Mouse (Mus musculus) central nervous system, embryonic 11.5 days (tissue): Measurements from ENCODE around the gene Dohh. TPM values are rescaled to one million over a fixed set of nuclear protein-coding genes. Genes with fewer than 3 reads are reported as not detected.

Experiments used
- polyA plus RNA-seq: library from polyadenylated mRNA; depleted of rRNA; stranded (reverse); fragments of >200 nt; gene quantifications from 2 replicates; pipeline ENCODE4 v1.2.3, GENCODE M21; 2012; rRNA removed

The Dohh gene
- polyA plus RNA-seq, result 56.2 and 57.9 TPM in 2 replicates

GRCm38 (mm10) chr10:81383802-81384604 lies at the start of gene Dohh, which contains the start of gene Gm48551:
Gene Dohh (plus strand): TSS chr10:81384428.
Gene Gm48551 (plus strand): TSS chr10:81384466.

DNA sequence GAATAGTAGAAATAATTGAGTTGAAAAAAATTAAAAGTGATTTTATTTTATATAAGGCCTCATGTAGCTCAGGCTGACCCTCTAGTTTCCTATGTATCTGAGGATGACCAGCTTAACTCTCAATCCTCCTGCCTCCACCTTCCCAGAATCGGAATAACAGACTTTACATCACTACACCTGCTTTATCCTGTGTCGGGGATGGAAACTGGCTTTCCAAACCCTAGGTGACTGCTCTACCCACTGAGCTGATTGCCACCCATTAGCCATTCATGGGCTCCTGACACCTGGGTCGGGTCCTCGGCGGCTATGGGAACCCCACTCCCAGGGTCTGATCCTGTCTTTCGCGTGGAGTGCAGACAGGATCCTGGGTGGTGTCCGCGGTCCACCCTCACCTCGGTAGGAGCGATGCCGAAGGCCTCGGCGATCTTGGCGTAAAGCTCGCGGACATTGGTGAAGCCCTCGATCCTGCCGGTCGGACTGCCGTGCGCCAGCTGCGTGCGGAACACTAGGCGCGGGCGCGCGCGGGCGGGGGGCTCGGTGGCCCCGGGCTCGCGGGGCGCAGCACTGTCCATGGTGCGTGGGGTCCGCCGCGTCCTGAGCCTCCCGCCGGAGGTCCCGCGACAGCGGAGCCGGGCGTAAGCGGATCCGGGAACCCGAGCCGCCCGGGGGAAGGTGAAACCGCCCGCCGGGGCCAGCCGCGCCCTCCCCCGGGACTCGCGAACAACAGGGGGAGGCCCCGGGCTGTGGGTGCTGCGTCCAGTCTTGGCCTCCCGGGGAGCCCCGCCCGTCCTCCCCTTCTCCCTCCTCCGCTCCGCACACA lies 41.3 kb upstream of the Dohh start, which contains the start of gene Gipc3:
Gipc3 (minus strand) TSS at position 581 of the 820 bp plus-strand sequence.

GRCm38 (mm10) chr10:81350351-81351063 lies 33.7 kb upstream of the Dohh start, which contains the start of gene Hmg20b:
Gene Hmg20b (minus strand): TSS chr10:81350480.

DNA sequence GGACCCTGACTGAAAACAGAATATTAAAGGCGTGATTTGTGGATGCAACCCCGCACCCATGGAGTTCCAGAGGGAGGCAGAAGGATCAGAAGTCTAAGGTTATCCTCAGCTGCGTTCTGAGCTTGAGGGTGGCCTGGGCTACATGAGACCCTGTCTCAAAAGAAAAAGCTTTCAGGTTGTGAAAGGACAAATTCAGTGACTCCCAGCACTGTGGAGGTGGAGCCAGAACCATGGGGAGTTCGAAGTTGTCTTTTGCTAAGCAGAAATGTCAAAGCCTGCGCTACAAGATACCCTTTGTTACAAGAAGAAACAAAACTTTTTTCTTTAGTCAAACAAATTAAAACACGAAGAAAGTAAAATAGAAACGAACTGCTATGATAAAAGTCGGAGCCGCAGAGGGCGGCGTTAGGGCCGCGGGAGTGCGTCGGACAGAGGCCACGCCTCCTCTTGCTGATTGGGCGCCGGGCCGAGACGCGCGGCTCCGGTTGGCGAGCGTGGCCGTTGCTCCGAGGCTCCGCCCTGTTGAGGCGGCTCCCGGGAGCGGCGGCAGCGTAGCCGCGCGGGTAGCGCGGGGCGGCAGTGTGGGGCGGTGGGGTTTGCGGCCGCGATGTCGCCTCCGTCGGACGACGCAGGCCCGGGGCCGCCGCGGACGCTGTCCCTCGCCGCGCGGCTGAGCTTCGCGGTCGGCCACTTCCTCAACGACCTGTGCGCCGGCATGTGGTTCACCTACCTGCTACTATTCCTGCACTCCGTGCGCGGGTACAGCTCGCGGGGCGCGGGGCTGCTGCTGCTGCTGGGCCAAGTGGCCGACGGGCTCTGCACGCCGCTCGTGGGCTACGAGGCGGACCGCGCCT lies 27.0 kb upstream of the Dohh start, which contains the start of gene Mfsd12:
Mfsd12 (plus strand) TSS at position 501 of the 854 bp plus-strand sequence.

GRCm38 (mm10) chr10:81365672-81366476 lies 18.4 kb upstream of the Dohh start, which contains the start of gene 4930404N11Rik:
Gene 4930404N11Rik (minus strand): TSS chr10:81365816.

GRCm38 (mm10) chr10:81377793-81378552 lies 6.3 kb upstream of the Dohh start, which contains the start of gene Fzr1:
Gene Fzr1 (minus strand): TSS chr10:81378516.

GRCm38 (mm10) chr10:81388505-81389055 lies 4.4 kb downstream of the Dohh start, which contains the start of gene Gm48552:
Gene Gm48552 (plus strand): TSS chr10:81389005.

DNA sequence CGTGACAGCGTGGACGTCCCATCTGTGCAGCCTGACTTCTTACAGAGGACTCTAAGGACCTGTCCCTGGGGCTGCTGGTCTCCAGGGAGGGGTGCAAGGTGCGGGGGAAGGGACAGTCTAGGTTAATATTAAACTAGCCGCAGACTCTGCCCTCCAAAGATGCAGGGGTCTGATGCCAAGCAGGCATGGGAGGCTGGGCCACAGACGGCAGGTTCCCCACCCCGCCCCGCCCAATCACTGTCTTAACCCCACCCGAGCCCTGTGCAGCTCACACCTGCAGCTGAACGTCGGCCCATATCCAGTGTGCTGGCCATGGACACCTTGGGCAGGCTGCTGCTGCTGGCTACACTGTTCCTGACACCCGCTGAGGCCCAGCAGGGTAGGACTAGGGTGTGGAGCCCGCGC lies 8.6 kb downstream of the Dohh start, which contains the start of gene Smim24:
Smim24 (plus strand) TSS at position 271 of the 405 bp plus-strand sequence.

Other genes with a start within 250 kb of the Dohh start
- gene Zbtb7a, start 249.2 kb upstream of the Dohh start, polyA plus RNA-seq, result 12.7 and 17.8 TPM in 2 replicates
- gene Pias4, start 216.5 kb upstream of the Dohh start, polyA plus RNA-seq, result 39.5 and 41.3 TPM in 2 replicates
- 1,158 and 1,360 TPM in 2 replicates for gene Eef2, start 207.8 kb upstream of the Dohh start, polyA plus RNA-seq
- 63.2 and 71.7 TPM in 2 replicates for gene Dapk3, start 201.4 kb upstream of the Dohh start, polyA plus RNA-seq
- gene 4930442H23Rik, start 200.6 kb upstream of the Dohh start, polyA plus RNA-seq, result not detected in 2 replicates
- gene Nmrk2, start 182.4 kb upstream of the Dohh start, polyA plus RNA-seq, result 0.02 and 0.04 TPM in 2 replicates
- 25.0 and 36.7 TPM in 2 replicates for gene Atcay, start 153.6 kb upstream of the Dohh start, polyA plus RNA-seq
- 16.3 and 16.6 TPM in 2 replicates for gene Zfr2, start 151.3 kb upstream of the Dohh start, polyA plus RNA-seq
- 4.0 and 4.3 TPM in 2 replicates for gene Matk, start 131.5 kb upstream of the Dohh start, polyA plus RNA-seq
- gene Mrpl54, start 117.5 kb upstream of the Dohh start, polyA plus RNA-seq, result 91.5 and 109 TPM in 2 replicates
- 25.6 and 44.9 TPM in 2 replicates for gene Apba3, start 117.5 kb upstream of the Dohh start, polyA plus RNA-seq
- 2.6 and 4.2 TPM in 2 replicates for gene Tjp3, start 92.8 kb upstream of the Dohh start, polyA plus RNA-seq
- 84.4 and 91.7 TPM in 2 replicates for gene Pip5k1c, start 91.5 kb upstream of the Dohh start, polyA plus RNA-seq
- 50.3 and 63.1 TPM in 2 replicates for gene Cactin, start 63.3 kb upstream of the Dohh start, polyA plus RNA-seq
- gene Tbxa2r, start 55.7 kb upstream of the Dohh start, polyA plus RNA-seq, result 2.4 and 3.1 TPM in 2 replicates
- 0.04 and 0.06 TPM in 2 replicates for gene Gipc3, start 41.2 kb upstream of the Dohh start, polyA plus RNA-seq
- 116 and 139 TPM in 2 replicates for gene Hmg20b, start 33.9 kb upstream of the Dohh start, polyA plus RNA-seq
- 8.6 and 9.0 TPM in 2 replicates for gene Mfsd12, start 26.9 kb upstream of the Dohh start, polyA plus RNA-seq
- 0.28 and 0.31 TPM in 2 replicates for gene 4930404N11Rik, start 18.6 kb upstream of the Dohh start, polyA plus RNA-seq
- gene Fzr1, start 5.9 kb upstream of the Dohh start, polyA plus RNA-seq, result 91.8 and 113 TPM in 2 replicates
- 3.9 and 4.3 TPM in 2 replicates for gene Gm48551, start within 50 bp of the Dohh start, polyA plus RNA-seq
- gene Gm48552, start 4.6 kb downstream of the Dohh start, polyA plus RNA-seq, result 5.2 and 8.2 TPM in 2 replicates
- 3.7 and 5.0 TPM in 2 replicates for gene Smim24, start 8.6 kb downstream of the Dohh start, polyA plus RNA-seq
- gene Nfic, start 71.2 kb downstream of the Dohh start, polyA plus RNA-seq, result 7.8 and 12.5 TPM in 2 replicates
- 45.0 and 50.2 TPM in 2 replicates for gene Celf5, start 98.3 kb downstream of the Dohh start, polyA plus RNA-seq
- gene Ncln, start 112.0 kb downstream of the Dohh start, polyA plus RNA-seq, result 129 and 153 TPM in 2 replicates
- 0.42 and 0.56 TPM in 2 replicates for gene S1pr4, start 115.7 kb downstream of the Dohh start, polyA plus RNA-seq
- gene Gna15, start 139.8 kb downstream of the Dohh start, polyA plus RNA-seq, result 0.88 and 0.98 TPM in 2 replicates
- 69.9 and 81.3 TPM in 2 replicates for gene Gna11, start 160.8 kb downstream of the Dohh start, polyA plus RNA-seq
- gene Aes, start 175.1 kb downstream of the Dohh start, polyA plus RNA-seq, result 265 and 396 TPM in 2 replicates
- gene Tle2, start 190.1 kb downstream of the Dohh start, polyA plus RNA-seq, result 27.1 and 71.8 TPM in 2 replicates
- 6.1 and 12.0 TPM in 2 replicates for gene Tle6, start 216.6 kb downstream of the Dohh start, polyA plus RNA-seq
- 5.0 and 6.4 TPM in 2 replicates for gene BC025920, start 221.8 kb downstream of the Dohh start, polyA plus RNA-seq
- gene Sirt6, start 243.4 kb downstream of the Dohh start, polyA plus RNA-seq, result 64.8 and 65.0 TPM in 2 replicates
- gene Ankrd24, start 244.1 kb downstream of the Dohh start, polyA plus RNA-seq, result 28.3 and 39.4 TPM in 2 replicates